Mouse (Mus musculus) R1 (cell line): Measurements from ENCODE around the gene Tep1.

ENCODE experiments used
- DNase-seq: peaks from one replicate; pipeline ENCODE4 v3.0.0-alpha.2; 2018; ENCODE audit warnings: low read depth, low spot score

Gene Tep1

GRCm38 (mm10) chr14:50795261-50795935 lies 75.0 kb downstream of the Tep1 start:
- peak; percentile 83 for DNase-seq

GRCm38 (mm10) chr14:50788157-50788556 lies 82.2 kb downstream of the Tep1 start:
- no peak for DNase-seq

- DNase-seq: peak; percentile 94
Measured at GRCm38 (mm10) chr14:50785251-50785637, 85.1 kb downstream of the Tep1 start, which contains the start of gene Ttc5. Gene Ttc5, minus strand, starts transcription at chr14:50785519.

GRCm38 (mm10) chr14:50784391-50785250 lies 85.7 kb downstream of the Tep1 start:
- no peak for DNase-seq

GRCm38 (mm10) chr14:50782166-50782565 lies 88.2 kb downstream of the Tep1 start:
- DNase-seq: peak; percentile 92
